Mouse (Mus musculus) heart, postnatal 36 days (tissue): ENCODE measurements around the gene Abca8b. TPM values are rescaled to one million over a fixed set of nuclear protein-coding genes. Genes with fewer than 3 reads are reported as not detected.

ENCODE experiments used
- DNase-seq, 2 experiments: peaks; one replicate each; pipeline ENCODE4 v3.0.0; 2021 to 2022
- intact Hi-C: fragments of 180-260 bp; cut with DNase I; formaldehyde crosslinking; loops from one replicate; pipeline ENCODE4 v1.15.1; 2025
- total RNA-seq, 2 experiments: library from RNA; stranded (reverse); gene quantifications; 2 replicates each; pipeline ENCODE4 v1.2.3; 2021

Gene Abca8b
- total RNA-seq, 2 experiments from 2014 or later: 8.0 to 8.4 TPM

- intact Hi-C loops: loop anchor here (5.0 kb wide), 1 partner anchor 108 kb away; no protein-coding TSS in a partner anchor
- peak; percentile 46 to 60 for DNase-seq
Observed at GRCm38 (mm10) chr11:109884801-109885200, 110.8 kb downstream of the Abca8b start.

- intact Hi-C loops: no loop called here
- DNase-seq: no peak
Observed at GRCm38 (mm10) chr11:109884126-109884525, 111.5 kb downstream of the Abca8b start.

Other genes starting within 250 kb of the Abca8b start
- not detected for gene 1700012B07Rik, start 167.8 kb downstream of the Abca8b start, total RNA-seq
- gene Abca8a, start 100.1 kb upstream of the Abca8b start, total RNA-seq: 10 to 100 TPM; 34.6 to 43.4 TPM
- 10 to 100 TPM; 13.3 to 16.6 TPM for gene Abca9, start 172.4 kb upstream of the Abca8b start, total RNA-seq